Mouse (Mus musculus) right cerebral cortex, postnatal 36 days (tissue): Measurements from ENCODE around the gene Lyg2.

Source experiments
- DNase-seq, 2 experiments: peaks; one replicate each; pipeline ENCODE4 v3.0.0; 2022; ENCODE audit warnings: low spot score in 2 of 2, mixed read lengths in 1 of 2

Gene Lyg2

DNA sequence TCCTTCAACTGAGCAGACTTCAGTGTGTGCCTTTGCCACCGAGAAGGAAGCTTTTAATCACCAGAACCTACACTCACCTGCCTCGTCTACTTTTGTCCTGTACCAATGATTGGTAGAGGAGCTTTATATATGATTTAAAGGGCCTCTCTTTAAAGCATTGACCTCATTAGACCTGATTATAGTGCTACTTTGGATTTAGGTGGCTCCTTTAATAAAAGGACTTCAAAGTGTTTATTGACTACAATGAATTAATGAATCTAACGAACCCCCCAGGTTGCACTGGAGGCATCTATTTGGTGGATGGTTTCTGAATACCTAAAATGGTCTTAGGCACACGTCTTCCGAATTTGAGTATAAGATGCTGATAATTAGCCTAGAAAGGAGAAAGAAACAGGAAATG, at the start of gene Lyg2:
TSS of gene Lyg2 (minus strand) at position 101 of the 400 bp plus-strand sequence.
- DNase-seq: no peak

DNA sequence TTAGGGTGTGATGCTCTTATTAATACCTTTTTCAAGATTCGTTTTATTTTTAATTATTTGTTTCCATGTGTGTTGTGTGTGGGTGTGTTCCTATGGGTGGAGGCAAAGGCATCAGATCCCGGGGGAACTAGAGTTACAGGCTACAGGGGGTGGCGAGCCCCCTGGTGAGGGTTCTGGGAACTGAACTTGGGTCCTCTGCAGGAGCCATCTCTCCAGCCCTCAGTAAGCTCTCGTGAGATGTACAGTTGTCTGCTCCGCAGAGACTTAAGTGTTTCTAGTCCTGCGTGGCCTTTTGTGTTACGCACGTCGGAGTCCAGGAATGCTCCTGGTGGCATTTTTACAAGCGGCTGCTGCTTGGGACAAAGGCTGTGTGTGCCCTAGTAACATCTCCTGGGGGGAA, 49.3 kb upstream of the Lyg2 start:
- DNase-seq: no peak

GRCm38 (mm10) chr1:37959486-37959885, 43.2 kb upstream of the Lyg2 start:
- DNase-seq: peak; percentile 5 to 14

- DNase-seq: no peak
Measured at GRCm38 (mm10) chr1:37958516-37958915, 42.2 kb upstream of the Lyg2 start.

- DNase-seq: no peak
Measured at GRCm38 (mm10) chr1:37957659-37958058, 41.4 kb upstream of the Lyg2 start, which contains the start of gene Lyg1. Gene Lyg1, minus strand, starts transcription at chr1:37957759.

DNA sequence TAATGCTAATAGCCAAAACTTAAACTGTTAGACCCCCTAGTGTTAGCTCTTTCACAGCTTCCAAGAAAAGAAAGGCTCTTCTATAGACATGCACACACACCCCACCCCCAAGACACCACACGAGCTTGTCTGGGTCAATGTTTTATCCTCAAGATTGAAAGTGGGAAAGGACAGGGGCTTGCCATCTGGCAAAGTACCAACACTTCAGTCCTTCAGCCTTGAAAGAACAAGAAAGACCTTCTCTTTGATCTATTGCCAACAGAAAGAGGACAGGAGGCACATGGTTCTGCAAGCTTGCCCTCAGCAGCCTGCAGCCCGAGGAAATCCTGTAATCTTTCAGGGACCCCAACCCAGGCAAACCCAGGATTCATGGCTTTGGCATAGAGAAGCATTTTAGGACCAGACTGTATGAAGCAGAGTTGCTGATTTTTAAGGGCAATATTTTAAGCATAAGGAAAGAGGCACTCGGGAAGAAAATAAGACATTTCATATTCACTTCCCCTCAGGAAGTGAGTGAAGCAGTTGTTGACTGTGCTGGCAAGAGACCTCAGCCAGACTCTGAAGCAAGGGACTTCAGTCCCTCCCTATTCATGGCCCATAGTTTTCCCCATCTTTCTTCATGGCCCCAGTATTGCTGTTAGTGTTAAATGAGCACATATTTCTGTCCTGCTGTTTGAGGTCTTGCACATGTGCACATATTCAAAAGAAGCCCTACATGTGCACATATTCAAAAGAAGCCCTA, 40.6 kb upstream of the Lyg2 start:
- no peak for DNase-seq

DNA sequence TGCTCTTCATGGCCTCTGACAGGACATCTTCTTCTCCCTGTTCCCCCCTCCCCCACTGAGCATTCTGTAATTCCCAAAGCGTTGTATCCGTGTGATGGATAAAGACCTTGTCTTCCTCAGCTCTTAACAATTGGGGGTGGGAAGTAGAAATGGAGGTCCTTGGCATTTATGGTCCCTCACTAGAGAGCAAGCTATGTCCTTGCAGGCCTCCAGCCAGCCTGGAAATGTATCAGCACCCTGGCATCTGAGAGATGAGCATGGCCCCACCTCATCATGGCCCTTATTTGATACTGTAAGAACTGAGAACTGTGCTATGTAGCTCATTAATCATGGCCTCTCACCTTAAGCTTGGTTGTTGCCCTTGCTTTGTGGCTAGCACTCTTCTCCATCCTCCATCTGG, 39.0 kb upstream of the Lyg2 start:
- DNase-seq: no peak

DNA sequence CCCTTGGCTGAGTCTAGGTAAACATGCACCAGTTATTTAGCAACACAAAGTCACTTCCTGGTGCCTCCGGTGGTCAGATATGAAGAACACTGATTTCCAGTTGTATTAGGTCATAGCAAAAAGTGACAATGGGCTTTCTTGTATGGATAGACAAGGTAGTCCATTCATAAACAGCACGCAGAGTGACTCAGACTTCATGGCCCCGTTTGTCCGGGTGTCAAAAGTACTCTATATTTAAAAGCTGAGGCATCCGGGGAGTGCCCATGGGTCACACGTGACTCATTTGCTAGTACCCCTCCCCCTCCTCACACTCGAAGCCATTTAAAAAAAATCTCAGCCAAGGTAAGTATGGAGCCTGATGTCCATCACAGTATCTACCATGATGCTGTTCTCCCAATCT, 38.5 kb upstream of the Lyg2 start:
- DNase-seq: no peak

GRCm38 (mm10) chr1:37948906-37949305, 32.6 kb upstream of the Lyg2 start:
- no peak for DNase-seq

DNA sequence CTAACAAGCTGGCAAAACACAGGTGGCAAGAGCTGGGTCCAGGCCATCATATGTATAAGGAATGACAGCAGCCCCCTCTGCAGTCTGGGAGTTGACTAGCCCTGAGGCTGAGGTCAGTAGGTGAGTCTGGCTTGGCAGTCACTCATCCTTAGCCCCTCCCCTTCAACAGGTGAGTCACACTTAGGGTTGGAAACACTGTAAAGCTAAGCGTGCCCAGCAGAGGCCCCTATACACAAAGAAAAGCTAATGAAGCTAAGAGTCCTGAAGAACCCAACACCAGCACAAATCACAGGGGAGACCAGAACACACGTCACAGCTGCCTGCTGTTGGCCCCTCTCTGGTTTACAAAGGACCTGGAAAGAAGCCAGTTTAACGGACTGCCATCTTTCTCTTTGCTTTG, 15.5 kb upstream of the Lyg2 start:
- DNase-seq: no peak

DNA sequence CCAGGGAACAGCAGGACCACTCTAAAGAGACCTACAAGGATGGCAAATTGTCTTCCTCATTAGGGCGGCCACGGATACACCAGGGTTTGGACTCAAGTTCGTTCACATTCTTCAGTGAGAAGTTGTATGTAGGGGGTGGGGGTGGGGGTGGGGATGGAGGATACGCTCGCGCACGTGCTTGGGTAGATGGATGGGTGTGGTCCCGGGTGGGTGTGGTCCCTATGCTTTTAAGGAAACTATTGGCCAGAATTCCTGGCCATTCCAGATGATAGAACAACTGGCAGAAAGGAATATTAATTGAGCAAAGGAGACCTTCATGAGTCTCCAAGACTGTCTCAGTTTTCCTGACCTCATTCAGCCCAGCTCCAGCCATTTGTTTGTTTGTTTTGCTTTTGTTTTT, 9.7 kb upstream of the Lyg2 start:
- DNase-seq: no peak

- DNase-seq: no peak
Measured at GRCm38 (mm10) chr1:37922536-37922935, 6.2 kb upstream of the Lyg2 start.

DNA sequence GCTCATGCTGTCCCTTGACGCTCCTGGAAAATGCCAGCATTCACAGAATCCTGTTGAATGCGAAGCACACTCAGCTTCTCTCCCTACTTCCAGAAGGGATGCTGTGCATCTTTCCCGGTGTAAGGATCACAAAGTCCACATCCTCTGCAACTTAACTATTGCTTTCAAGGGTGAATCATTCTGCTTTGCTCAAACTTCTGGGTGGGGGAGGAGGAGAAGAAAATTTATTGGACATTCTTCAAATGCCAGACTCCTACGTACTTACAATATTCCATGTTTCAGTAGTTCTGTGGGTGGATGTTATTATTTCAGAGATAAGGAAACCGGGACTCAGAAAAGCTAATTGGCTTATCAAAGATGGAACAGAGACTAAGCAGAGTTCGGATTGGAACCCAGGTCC, 1.8 kb upstream of the Lyg2 start:
- DNase-seq: no peak

DNA sequence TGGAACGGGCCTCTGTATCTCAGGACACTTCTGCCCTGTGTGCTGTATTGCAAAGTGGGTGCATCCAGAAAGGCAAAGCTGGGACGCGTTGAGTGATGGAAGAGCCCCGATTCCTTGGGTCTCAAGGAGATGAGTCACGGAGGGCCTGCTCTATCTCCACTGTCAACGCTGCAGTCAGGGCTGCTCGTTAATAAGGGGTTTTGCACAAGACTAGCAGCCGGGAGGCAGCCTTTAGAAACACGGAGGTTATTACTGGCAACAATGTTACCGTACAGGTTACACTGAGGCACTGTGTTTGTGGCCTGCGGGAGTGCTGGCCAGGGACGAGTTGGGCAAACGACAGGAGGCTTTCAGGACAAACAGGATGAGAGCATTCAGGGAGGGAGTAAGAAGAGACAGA, 1.4 kb upstream of the Lyg2 start:
- DNase-seq: no peak

- no peak for DNase-seq
Measured at GRCm38 (mm10) chr1:37912751-37913150, 3.5 kb downstream of the Lyg2 start.

- no peak for DNase-seq
Measured at GRCm38 (mm10) chr1:37903178-37903577, 13.1 kb downstream of the Lyg2 start.

DNA sequence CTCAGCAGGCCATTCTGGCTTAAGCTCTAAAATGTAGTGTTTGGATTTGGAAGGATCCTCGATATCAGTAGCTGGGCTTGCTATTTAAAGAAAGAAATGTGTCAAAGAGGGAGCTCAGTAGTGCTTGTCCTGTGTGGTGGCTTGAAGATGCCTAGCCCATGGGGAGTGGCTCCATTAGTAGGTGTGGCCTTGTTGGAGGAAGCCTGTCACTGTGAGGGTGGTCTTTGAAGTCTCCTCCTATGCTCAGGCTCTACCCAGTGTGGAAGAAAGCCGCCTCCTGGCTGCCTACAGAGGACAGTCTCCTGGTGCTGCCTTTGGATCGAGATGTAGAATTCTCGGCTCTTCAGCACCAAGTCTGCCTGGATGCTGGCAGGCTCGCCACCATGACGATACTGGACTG, 16.0 kb downstream of the Lyg2 start:
- no peak for DNase-seq

DNA sequence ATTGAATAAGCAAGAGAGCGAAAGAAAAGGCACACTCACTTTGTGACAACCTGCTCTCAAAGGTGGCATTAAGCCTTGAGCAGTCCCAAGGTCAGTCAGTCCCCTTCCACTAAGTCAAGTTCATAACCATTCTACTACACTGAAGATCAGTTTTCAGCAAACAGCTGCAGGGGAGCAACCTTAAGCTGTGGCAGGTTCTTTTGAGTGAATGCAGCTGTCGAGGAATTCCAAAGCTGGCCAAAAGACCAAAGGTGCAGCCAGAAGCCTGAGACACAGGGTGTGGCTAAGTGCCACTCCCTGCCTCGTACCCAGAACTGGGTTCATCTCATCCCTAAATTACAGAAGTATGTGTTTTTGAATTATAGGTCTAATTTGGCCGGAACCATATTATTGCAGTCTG, 16.5 kb downstream of the Lyg2 start:
- DNase-seq: no peak

- DNase-seq: no peak
Measured at GRCm38 (mm10) chr1:37894606-37895005, 21.7 kb downstream of the Lyg2 start.

GRCm38 (mm10) chr1:37891400-37891799, 24.9 kb downstream of the Lyg2 start:
- no peak for DNase-seq

DNA sequence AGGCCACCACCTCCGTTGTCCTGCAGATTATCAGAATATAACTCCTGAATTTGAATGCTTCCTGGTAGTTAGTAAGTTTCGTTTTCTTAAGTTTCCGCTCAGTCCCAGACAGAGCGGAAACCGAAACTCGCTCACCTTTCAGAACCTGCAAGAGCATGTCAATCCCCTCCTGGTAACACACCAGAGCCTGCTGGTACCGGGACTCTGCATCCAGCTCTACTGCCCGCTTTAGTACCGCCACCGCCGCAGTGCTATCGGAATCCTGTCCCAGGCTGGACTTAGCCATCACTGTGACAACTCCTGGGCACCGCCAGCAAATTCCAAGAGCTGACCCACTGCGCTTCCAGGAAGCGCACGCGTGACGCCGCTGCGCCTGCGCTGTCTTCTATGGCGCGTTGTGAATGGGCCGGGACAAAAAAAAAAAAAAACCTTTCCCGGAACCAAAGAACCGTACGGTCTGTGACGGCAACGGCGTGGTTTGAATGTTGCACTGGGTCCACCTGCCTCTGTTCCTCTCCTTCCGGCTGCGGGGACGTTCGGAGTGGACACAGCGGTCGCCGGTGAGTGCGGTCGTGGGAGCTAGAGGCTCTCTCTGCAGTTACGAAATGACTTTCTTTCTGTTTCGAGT, 26.2 kb downstream of the Lyg2 start, which contains the start of the genes Mitd1 and Mrpl30:
TSS of gene Mitd1 (minus strand) at position 387 of the 628 bp plus-strand sequence.
TSS of gene Mrpl30 (plus strand) at position 453 of the 628 bp plus-strand sequence.
- peak; percentile 84 to 86 for DNase-seq

DNA sequence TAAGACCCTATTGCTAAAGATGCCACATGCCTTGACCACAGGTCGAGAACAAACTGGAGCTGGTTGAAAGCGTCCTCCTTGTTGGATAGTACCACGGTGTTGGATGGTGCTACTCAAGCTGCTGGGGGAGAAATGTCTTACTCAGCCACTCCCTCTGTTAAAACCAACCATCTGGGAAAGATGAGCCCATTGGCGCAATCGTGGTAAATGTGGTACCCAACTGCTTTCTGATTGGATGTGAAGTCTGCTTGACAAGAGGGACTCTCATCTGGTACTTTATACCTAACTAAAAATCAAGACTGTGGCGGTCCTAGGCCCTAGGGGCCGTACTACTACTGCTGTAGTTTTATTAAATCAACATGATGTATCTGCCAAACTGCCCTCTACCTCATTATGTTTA, 27.1 kb downstream of the Lyg2 start:
- no peak for DNase-seq

- DNase-seq: no peak
Measured at GRCm38 (mm10) chr1:37884451-37884850, 31.8 kb downstream of the Lyg2 start.
